Mouse (Mus musculus): ENCODE measurements at regions not wholly inside any gene's neighbourhood (a gene's known extent, or its start where the extent isn't known, plus 50 kb on each side); places are given as distances from the start of the nearest gene placed in this dataset.
A peak's percentile ranks its signal among the peaks of the same experiment; 100 is the strongest.

- no peak for ATAC-seq (ENCODE audit: insufficient read depth)
- Histone ChIP-seq H3K27me3 (ENCODE audit: insufficient read depth, low read length) (no peaks in the 10 kb centered on the region), H3K9ac (no peak overlapping the region), H3K4me2 (no peak overlapping the region), H3K4me1 (ENCODE audit: insufficient read depth) (no peaks in the 10 kb centered on the region), H3K9me3 (ENCODE audit: low read depth, low read length) (no peaks in the 10 kb centered on the region), H3K4me3 (ENCODE audit: low read depth, low read length) (no peak overlapping the region), H3K36me3 (ENCODE audit: insufficient read depth) (no peaks in the 10 kb centered on the region), H3K27ac (ENCODE audit: low read depth) (no peak overlapping the region)
- 81% methylated on average over 7 of the region's 7 CpGs for WGBS
- DNase-seq: no peak
- TF ChIP-seq CTCF (IDR thresholded peaks at IDR 0.05; ENCODE audit: low read depth): no peak
These were observed 162.9 kb upstream of the Lrig3 start for GRCm38 (mm10) chr10:125802923-125803583.

GRCm38 (mm10) chr10:125809763-125810361, 156.1 kb upstream of the Lrig3 start:
- H3K9me3 ChIP-seq (ENCODE audit: low read depth, low read length): no peaks in the 10 kb centered on the region
- H3K27me3 ChIP-seq (ENCODE audit: insufficient read depth, low read length): no peaks in the 10 kb centered on the region
- 53% methylated on average over 8 of the region's 8 CpGs for WGBS
- DNase-seq (no peak), ATAC-seq (ENCODE audit: insufficient read depth) (peak; percentile 58)
- no peaks in the 10 kb centered on the region for H3K36me3 ChIP-seq (ENCODE audit: insufficient read depth)
- H3K4me3 ChIP-seq (ENCODE audit: low read depth, low read length): no peak overlapping the region
- no peak overlapping the region for H3K4me2 ChIP-seq
- no peak overlapping the region for H3K27ac ChIP-seq (ENCODE audit: low read depth)
- no peak overlapping the region for H3K9ac ChIP-seq
- TF ChIP-seq CTCF (IDR thresholded peaks at IDR 0.05; ENCODE audit: low read depth): no peak
- peaks cover 8% of the 10 kb centered on the region for H3K4me1 ChIP-seq (ENCODE audit: insufficient read depth)

- WGBS: 32% methylated on average over 3 of the region's 3 CpGs
- Histone ChIP-seq H3K4me2 (no peak overlapping the region), H3K27ac (ENCODE audit: low read depth) (no peak overlapping the region), H3K9me3 (ENCODE audit: low read depth, low read length) (no peaks in the 10 kb centered on the region), H3K4me3 (ENCODE audit: low read depth, low read length) (no peak overlapping the region), H3K27me3 (ENCODE audit: insufficient read depth, low read length) (no peaks in the 10 kb centered on the region), H3K4me1 (ENCODE audit: insufficient read depth) (peaks cover 8% of the 10 kb centered on the region), H3K9ac (no peak overlapping the region), H3K36me3 (ENCODE audit: insufficient read depth) (no peaks in the 10 kb centered on the region)
- DNase-seq (no peak), ATAC-seq (ENCODE audit: insufficient read depth) (no peak)
- TF ChIP-seq CTCF (IDR thresholded peaks at IDR 0.05; ENCODE audit: low read depth): no peak
These were observed 155.4 kb upstream of the Lrig3 start for GRCm38 (mm10) chr10:125810590-125810989.

GRCm38 (mm10) chr10:125814191-125814887, 151.6 kb upstream of the Lrig3 start:
- Histone ChIP-seq H3K4me1 (ENCODE audit: insufficient read depth) (peaks cover 8% of the 10 kb centered on the region), H3K27ac (ENCODE audit: low read depth) (peak overlapping the region; percentile 73; the same call in 1 of the 2 replicates), H3K9me3 (ENCODE audit: low read depth, low read length) (no peaks in the 10 kb centered on the region), H3K36me3 (ENCODE audit: insufficient read depth) (no peaks in the 10 kb centered on the region), H3K9ac (no peak overlapping the region), H3K27me3 (ENCODE audit: insufficient read depth, low read length) (no peaks in the 10 kb centered on the region), H3K4me2 (no peak overlapping the region), H3K4me3 (ENCODE audit: low read depth, low read length) (no peak overlapping the region)
- 30% methylated on average over 7 of the region's 7 CpGs for WGBS
- ATAC-seq (ENCODE audit: insufficient read depth) (peak; percentile 45), DNase-seq (peak; percentile 49)
- TF ChIP-seq CTCF (IDR thresholded peaks at IDR 0.05; ENCODE audit: low read depth): no peak

GRCm38 (mm10) chr10:125832134-125832533, 133.8 kb upstream of the Lrig3 start:
- no peaks in the 10 kb centered on the region for H3K9me3 ChIP-seq (ENCODE audit: low read depth, low read length)
- ATAC-seq (ENCODE audit: insufficient read depth) (no peak), DNase-seq (no peak)
- no peaks in the 10 kb centered on the region for H3K4me1 ChIP-seq (ENCODE audit: insufficient read depth)
- no peaks in the 10 kb centered on the region for H3K27me3 ChIP-seq (ENCODE audit: insufficient read depth, low read length)
- WGBS: 55% methylated on average over 5 of the region's 5 CpGs
- no peak for TF ChIP-seq CTCF (IDR thresholded peaks at IDR 0.05; ENCODE audit: low read depth)
- H3K27ac ChIP-seq (ENCODE audit: low read depth): no peak overlapping the region
- H3K4me2 ChIP-seq: no peak overlapping the region
- H3K36me3 ChIP-seq (ENCODE audit: insufficient read depth): no peaks in the 10 kb centered on the region
- no peak overlapping the region for H3K4me3 ChIP-seq (ENCODE audit: low read depth, low read length)
- H3K9ac ChIP-seq: no peak overlapping the region

- H3K9ac ChIP-seq: no peak overlapping the region
- 80% methylated on average over 7 of the region's 7 CpGs for WGBS
- H3K4me2 ChIP-seq: no peak overlapping the region
- H3K36me3 ChIP-seq (ENCODE audit: insufficient read depth): no peaks in the 10 kb centered on the region
- no peak overlapping the region for H3K27ac ChIP-seq (ENCODE audit: low read depth)
- H3K4me3 ChIP-seq (ENCODE audit: low read depth, low read length): no peak overlapping the region
- H3K27me3 ChIP-seq (ENCODE audit: insufficient read depth, low read length): no peaks in the 10 kb centered on the region
- H3K9me3 ChIP-seq (ENCODE audit: low read depth, low read length): no peaks in the 10 kb centered on the region
- TF ChIP-seq CTCF (IDR thresholded peaks at IDR 0.05; ENCODE audit: low read depth): no peak
- DNase-seq (no peak), ATAC-seq (ENCODE audit: insufficient read depth) (no peak)
- H3K4me1 ChIP-seq (ENCODE audit: insufficient read depth): no peaks in the 10 kb centered on the region
These were observed 133.2 kb upstream of the Lrig3 start for GRCm38 (mm10) chr10:125832764-125833163.

GRCm38 (mm10) chr10:125833989-125834388, 132.0 kb upstream of the Lrig3 start:
- ATAC-seq (ENCODE audit: insufficient read depth) (0 out of 2 replicates have a peak, but pooled peaks have one; percentile 35), DNase-seq (no peak)
- Histone ChIP-seq H3K9ac (no peak overlapping the region), H3K4me3 (ENCODE audit: low read depth, low read length) (no peak overlapping the region), H3K27me3 (ENCODE audit: insufficient read depth, low read length) (no peaks in the 10 kb centered on the region), H3K4me1 (ENCODE audit: insufficient read depth) (no peaks in the 10 kb centered on the region; the same call in 1 of the 2 replicates), H3K27ac (ENCODE audit: low read depth) (no peak overlapping the region), H3K9me3 (ENCODE audit: low read depth, low read length) (no peaks in the 10 kb centered on the region), H3K36me3 (ENCODE audit: insufficient read depth) (no peaks in the 10 kb centered on the region), H3K4me2 (no peak overlapping the region)
- no peak for TF ChIP-seq CTCF (IDR thresholded peaks at IDR 0.05; ENCODE audit: low read depth)
- 65% methylated on average over 4 of the region's 4 CpGs for WGBS
